In the genomic region with DNA sequence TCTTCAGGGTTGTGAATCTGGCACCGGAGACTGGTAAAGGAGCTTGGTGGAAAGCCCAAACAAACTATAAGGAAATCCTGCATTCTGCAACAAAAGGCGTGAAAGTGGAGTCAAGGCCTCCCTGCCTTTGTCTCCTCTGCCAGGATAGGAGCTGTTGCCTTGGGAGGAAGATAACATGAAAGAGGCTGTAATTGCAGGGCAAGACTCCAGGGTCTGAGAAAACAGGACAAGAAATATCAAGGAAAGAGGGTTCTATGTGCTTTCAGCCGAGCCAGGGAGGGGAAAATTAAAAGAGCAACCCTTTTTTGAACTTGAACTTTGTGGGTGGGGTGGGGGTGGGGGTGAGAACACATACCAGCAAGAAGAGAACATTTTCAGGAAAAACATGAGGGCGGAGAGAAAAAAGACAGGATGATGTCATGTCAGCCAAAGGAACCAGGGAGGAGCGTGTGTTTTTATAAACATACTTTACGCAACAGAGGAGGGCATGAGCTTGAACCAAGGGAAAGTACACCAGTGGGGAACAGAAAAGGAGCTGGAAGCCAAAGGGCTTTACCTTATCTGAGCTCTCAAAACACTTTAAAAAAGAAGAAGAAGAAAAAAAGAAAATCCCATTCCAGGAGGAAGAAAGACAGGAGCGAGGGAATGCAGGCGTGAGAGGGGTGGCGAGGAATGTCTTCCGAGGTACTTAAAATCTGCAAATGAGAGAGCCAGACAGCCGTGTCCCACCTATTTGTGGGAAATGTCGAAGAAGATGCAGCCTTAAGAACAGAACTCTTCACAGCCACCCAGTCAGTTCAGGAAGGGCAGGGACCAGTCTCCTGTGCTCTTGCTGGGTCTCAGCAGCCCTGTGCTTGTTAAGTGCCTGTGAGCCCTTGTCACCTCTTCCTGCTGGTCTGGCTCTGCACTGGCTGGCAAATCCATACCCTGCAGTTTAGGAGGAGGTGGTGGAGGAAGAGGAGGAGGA, we compare ENCODE assay signal across 8 mouse cellular contexts.
DNase-seq lines count a peak whose midpoint lies in the region; ATAC-seq and TF ChIP-seq lines count a peak whose summit lies in the region.

No protein-coding gene starts in this region.

- 35% methylated on average over 12 of the region's 12 CpGs for WGBS in embryonic facial prominence, embryonic 15.5 days
- 55% methylated on average over 12 of the region's 12 CpGs for WGBS in hindbrain, embryonic 12.5 days
- WGBS in liver, postnatal 0 days (ENCODE audit: insufficient replicate concordance): 54% methylated on average over 12 of the region's 12 CpGs
- 27% methylated on average over 12 of the region's 12 CpGs for WGBS in stomach, embryonic 15.5 days

- peak overlapping the region; percentile 64; the same call in 1 of the 2 replicates for H3K27ac ChIP-seq in left cerebral cortex, adult 2 months
- peak overlapping the region; percentile 99 for H3K27ac ChIP-seq in embryonic facial prominence, embryonic 15.5 days (replicated peaks)
- peak overlapping the region; percentile 87 for H3K27ac ChIP-seq in hindbrain, embryonic 12.5 days
- peak overlapping the region; percentile 95 for H3K27ac ChIP-seq in liver, postnatal 0 days (ENCODE audit: low read depth)
- H3K27ac ChIP-seq in stomach, embryonic 15.5 days: peak overlapping the region; percentile 88

- DNase-seq in left cerebral cortex, adult 2 months (ENCODE audit: extremely low spot score in 1 of 2, low spot score in 2 of 2): no peak
- no peak for DNase-seq in left cerebral cortex, postnatal 4 days
- DNase-seq in liver, postnatal 0 days: peak; percentile 42
- no peak for DNase-seq in spleen, postnatal 36 days (ENCODE audit: low spot score in 2 of 2)
- DNase-seq in frontal cortex, postnatal 14 days (ENCODE audit: low spot score in 2 of 2): no peak

- H3K4me2 ChIP-seq in embryonic facial prominence, embryonic 15.5 days (replicated peaks): peak overlapping the region; percentile 24
- peak overlapping the region; percentile 32 for H3K4me2 ChIP-seq in hindbrain, embryonic 12.5 days (replicated peaks)
- peak overlapping the region; percentile 64 for H3K4me2 ChIP-seq in liver, postnatal 0 days (ENCODE audit: low read depth, low read length)
- peak overlapping the region; percentile 36 for H3K4me2 ChIP-seq in stomach, embryonic 15.5 days

- H3K36me3 ChIP-seq in embryonic facial prominence, embryonic 15.5 days: no peaks in the 10 kb centered on the region
- H3K36me3 ChIP-seq in hindbrain, embryonic 12.5 days: no peaks in the 10 kb centered on the region
- H3K36me3 ChIP-seq in liver, postnatal 0 days (replicated peaks; ENCODE audit: insufficient read depth, low read length): no peaks in the 10 kb centered on the region
- H3K36me3 ChIP-seq in stomach, embryonic 15.5 days: no peaks in the 10 kb centered on the region

- TF ChIP-seq CTCF in left cerebral cortex, adult 2 months (IDR thresholded peaks at IDR 0.05): no peak
- no peak for TF ChIP-seq CTCF in liver, postnatal 0 days (IDR thresholded peaks at IDR 0.05; ENCODE audit: low read depth)

- no peaks in the 10 kb centered on the region for H3K9me3 ChIP-seq in embryonic facial prominence, embryonic 15.5 days (replicated peaks)
- no peaks in the 10 kb centered on the region for H3K9me3 ChIP-seq in hindbrain, embryonic 12.5 days (replicated peaks)
- no peaks in the 10 kb centered on the region for H3K9me3 ChIP-seq in liver, postnatal 0 days (ENCODE audit: low read length)
- H3K9me3 ChIP-seq in stomach, embryonic 15.5 days: no peaks in the 10 kb centered on the region

- H3K27me3 ChIP-seq in embryonic facial prominence, embryonic 15.5 days: no peaks in the 10 kb centered on the region
- no peaks in the 10 kb centered on the region for H3K27me3 ChIP-seq in hindbrain, embryonic 12.5 days
- H3K27me3 ChIP-seq in liver, postnatal 0 days (ENCODE audit: insufficient read depth, low read length): no peaks in the 10 kb centered on the region
- no peaks in the 10 kb centered on the region for H3K27me3 ChIP-seq in stomach, embryonic 15.5 days (replicated peaks)

- no peak for ATAC-seq in embryonic facial prominence, embryonic 15.5 days (ENCODE audit: insufficient number of reproducible peaks, low FRiP score, low TSS enrichment, low read depth)
- peak; percentile 53; the same call in 1 of the 2 replicates for ATAC-seq in hindbrain, embryonic 12.5 days (ENCODE audit: low FRiP score)
- peak; percentile 77 for ATAC-seq in liver, postnatal 0 days
- ATAC-seq in stomach, embryonic 15.5 days (ENCODE audit: insufficient read depth, low FRiP score, low read depth): 0 out of 2 replicates have a peak, but pooled peaks have one; percentile 32

- H3K9ac ChIP-seq in embryonic facial prominence, embryonic 15.5 days: 0 out of 2 replicates have a peak overlapping the region, but pooled peaks have one; percentile 1
- H3K9ac ChIP-seq in hindbrain, embryonic 12.5 days: 0 out of 2 replicates have a peak overlapping the region, but pooled peaks have one; percentile 24
- peak overlapping the region; percentile 72 for H3K9ac ChIP-seq in liver, postnatal 0 days (replicated peaks)
- no peak overlapping the region for H3K9ac ChIP-seq in stomach, embryonic 15.5 days

- no peak overlapping the region for H3K4me3 ChIP-seq in left cerebral cortex, adult 2 months
- no peak overlapping the region for H3K4me3 ChIP-seq in embryonic facial prominence, embryonic 15.5 days (replicated peaks)
- no peak overlapping the region for H3K4me3 ChIP-seq in hindbrain, embryonic 12.5 days
- peak overlapping the region; percentile 23; the same call in 1 of the 2 replicates for H3K4me3 ChIP-seq in liver, postnatal 0 days (ENCODE audit: low read depth, low read length)
- no peak overlapping the region; the same call in 1 of the 2 replicates for H3K4me3 ChIP-seq in stomach, embryonic 15.5 days (replicated peaks)

- intact Hi-C loops in left cerebral cortex, adult 2 months (cut with DNase I): no loop called here
- intact Hi-C loops in left cerebral cortex, postnatal 4 days (cut with DNase I): loop anchor here (5.0 kb wide), 1 partner anchor 63 kb away; no protein-coding TSS in a partner anchor

- peaks cover 75% of the 10 kb centered on the region for H3K4me1 ChIP-seq in embryonic facial prominence, embryonic 15.5 days
- H3K4me1 ChIP-seq in hindbrain, embryonic 12.5 days: peaks cover 58% of the 10 kb centered on the region
- H3K4me1 ChIP-seq in liver, postnatal 0 days (ENCODE audit: insufficient read depth): peaks cover 48% of the 10 kb centered on the region
- H3K4me1 ChIP-seq in stomach, embryonic 15.5 days: peaks cover 54% of the 10 kb centered on the region

- TF ChIP-seq EP300 in liver, postnatal 0 days (IDR thresholded peaks at IDR 0.05; ENCODE audit: low read depth): peak; percentile 75
